Mouse (Mus musculus): ENCODE measurements around the gene Zmpste24. TPM values are rescaled to one million over a fixed set of nuclear protein-coding genes. Genes with fewer than 3 reads are reported as not detected.
"Not testable (repeated sequence)": the region's sequence is repeated elsewhere in the genome, so short reads cannot be mapped to it uniquely, and the experiment has no call there.

Zmpste24 gene
- polyA plus RNA-seq, 1 experiment from 2014 or later: 24.3 TPM

DNA sequence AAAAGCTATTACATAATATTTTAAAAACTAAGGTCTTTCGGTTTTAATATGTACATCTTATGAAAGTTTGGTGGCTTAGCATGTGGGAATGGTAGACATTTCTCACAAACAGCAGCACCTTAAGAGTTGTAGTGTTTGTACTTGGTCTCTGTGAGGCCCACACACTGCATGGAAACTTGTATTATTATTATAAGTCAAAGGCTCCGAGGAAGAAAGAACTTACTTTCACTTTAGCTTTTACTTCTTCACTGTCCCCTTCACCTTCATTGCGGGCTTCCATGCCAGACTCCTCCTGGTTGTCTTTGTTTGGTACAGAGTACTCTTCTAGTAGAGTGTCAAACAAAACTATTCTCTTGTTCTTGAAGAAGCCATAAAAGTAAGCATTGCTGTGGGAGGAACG, 23.8 kb downstream of the Zmpste24 start:
- no peak for ATAC-seq (ENCODE audit: low FRiP score)
- Histone ChIP-seq H3K27me3 (ENCODE audit: control insufficient read depth, insufficient read depth, low read length) (no peaks in the 10 kb centered on the region), H3K9me3 (ENCODE audit: control insufficient read depth, low read length) (no peaks in the 10 kb centered on the region), H3K36me3 (ENCODE audit: control insufficient read depth, insufficient read depth, low read length) (0 out of 2 replicates have a peak, but pooled peaks cover 3% of the 10 kb centered on the region), H3K4me2 (replicated peaks; ENCODE audit: low read depth, low read length) (no peak overlapping the region), H3K27ac (ENCODE audit: low read depth, low read length) (no peak overlapping the region), H3K4me3 (ENCODE audit: low read depth, low read length) (no peak overlapping the region), H3K9ac (ENCODE audit: low read depth, low read length) (no peak overlapping the region), H3K4me1 (replicated peaks; ENCODE audit: control insufficient read depth, insufficient read depth, low read length) (no peaks in the 10 kb centered on the region)
- WGBS: 87% methylated on average over 4 of the region's 4 CpGs
- no peak for DNase-seq (ENCODE audit: low spot score)

DNA sequence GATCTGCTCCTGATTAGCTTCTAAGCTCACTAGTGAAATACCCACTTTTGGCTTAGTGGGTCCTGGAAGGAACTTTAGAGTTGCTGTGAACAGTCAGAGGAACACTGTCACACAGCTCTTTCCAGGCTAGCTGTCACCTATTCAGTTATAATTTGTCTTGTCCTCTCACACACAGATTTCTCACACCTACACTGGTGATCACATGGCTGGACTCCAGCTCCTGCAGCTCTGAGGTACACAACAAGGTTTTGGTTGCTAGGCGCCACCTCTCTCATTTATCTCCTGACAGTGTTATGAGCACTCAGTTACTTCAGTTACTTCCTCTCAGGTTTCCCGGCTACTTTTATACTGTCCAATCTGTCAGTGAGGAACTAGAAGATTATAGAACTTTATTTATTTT, 32.7 kb downstream of the Zmpste24 start:
- 96% methylated on average over 2 of the region's 2 CpGs for WGBS
- DNase-seq (ENCODE audit: low spot score) (no peak), ATAC-seq (ENCODE audit: low FRiP score) (no peak)

GRCm38 (mm10) chr4:121059218-121059617, 38.8 kb downstream of the Zmpste24 start:
- 92% methylated on average over 10 of the region's 10 CpGs for WGBS
- not testable (repeated sequence) for H3K4me2 ChIP-seq (replicated peaks; ENCODE audit: low read depth, low read length); H3K36me3 ChIP-seq (ENCODE audit: control insufficient read depth, insufficient read depth, low read length); DNase-seq (ENCODE audit: low spot score); ATAC-seq (ENCODE audit: low FRiP score); H3K9me3 ChIP-seq (ENCODE audit: control insufficient read depth, low read length); H3K27ac ChIP-seq (ENCODE audit: low read depth, low read length); H3K4me1 ChIP-seq (replicated peaks; ENCODE audit: control insufficient read depth, insufficient read depth, low read length); H3K4me3 ChIP-seq (ENCODE audit: low read depth, low read length); H3K9ac ChIP-seq (ENCODE audit: low read depth, low read length); H3K27me3 ChIP-seq (ENCODE audit: control insufficient read depth, insufficient read depth, low read length)

More for the DNA sequence above, 32.7 kb downstream of the Zmpste24 start:
- H3K36me3 ChIP-seq (ENCODE audit: control insufficient read depth, insufficient read depth, low read length): no peaks in the 10 kb centered on the region
- no peak overlapping the region for H3K27ac ChIP-seq (ENCODE audit: low read depth, low read length)
- H3K9ac ChIP-seq (ENCODE audit: low read depth, low read length): no peak overlapping the region
- no peak overlapping the region for H3K4me3 ChIP-seq (ENCODE audit: low read depth, low read length)
- H3K27me3 ChIP-seq (ENCODE audit: control insufficient read depth, insufficient read depth, low read length): no peaks in the 10 kb centered on the region
- H3K4me2 ChIP-seq (replicated peaks; ENCODE audit: low read depth, low read length): no peak overlapping the region
- no peaks in the 10 kb centered on the region for H3K4me1 ChIP-seq (replicated peaks; ENCODE audit: control insufficient read depth, insufficient read depth, low read length)
- H3K9me3 ChIP-seq (ENCODE audit: control insufficient read depth, low read length): no peaks in the 10 kb centered on the region

GRCm38 (mm10) chr4:121057032-121057431, 41.0 kb downstream of the Zmpste24 start:
- 74% methylated on average over 2 of the region's 2 CpGs for WGBS
- H3K36me3 ChIP-seq (ENCODE audit: control insufficient read depth, insufficient read depth, low read length): no peaks in the 10 kb centered on the region
- no peak overlapping the region for H3K27ac ChIP-seq (ENCODE audit: low read depth, low read length)
- H3K9me3 ChIP-seq (ENCODE audit: control insufficient read depth, low read length): no peaks in the 10 kb centered on the region
- no peak overlapping the region for H3K4me3 ChIP-seq (ENCODE audit: low read depth, low read length)
- H3K9ac ChIP-seq (ENCODE audit: low read depth, low read length): no peak overlapping the region
- ATAC-seq (ENCODE audit: low FRiP score): no peak
- no peak for DNase-seq (ENCODE audit: low spot score)
- no peak overlapping the region for H3K4me2 ChIP-seq (replicated peaks; ENCODE audit: low read depth, low read length)
- no peaks in the 10 kb centered on the region for H3K27me3 ChIP-seq (ENCODE audit: control insufficient read depth, insufficient read depth, low read length)
- no peaks in the 10 kb centered on the region for H3K4me1 ChIP-seq (replicated peaks; ENCODE audit: control insufficient read depth, insufficient read depth, low read length)

- Histone ChIP-seq H3K27me3 (ENCODE audit: control insufficient read depth, insufficient read depth, low read length) (no peaks in the 10 kb centered on the region), H3K4me3 (ENCODE audit: low read depth, low read length) (no peak overlapping the region), H3K4me2 (replicated peaks; ENCODE audit: low read depth, low read length) (no peak overlapping the region), H3K9ac (ENCODE audit: low read depth, low read length) (no peak overlapping the region), H3K4me1 (replicated peaks; ENCODE audit: control insufficient read depth, insufficient read depth, low read length) (no peaks in the 10 kb centered on the region), H3K36me3 (ENCODE audit: control insufficient read depth, insufficient read depth, low read length) (no peaks in the 10 kb centered on the region), H3K9me3 (ENCODE audit: control insufficient read depth, low read length) (no peaks in the 10 kb centered on the region), H3K27ac (ENCODE audit: low read depth, low read length) (no peak overlapping the region)
- no peak for ATAC-seq (ENCODE audit: low FRiP score)
- peak; percentile 34 for DNase-seq (ENCODE audit: low spot score)
- 46% methylated on average over 3 of the region's 3 CpGs for WGBS
These were observed 41.7 kb downstream of the Zmpste24 start for GRCm38 (mm10) chr4:121056342-121056741.

DNA sequence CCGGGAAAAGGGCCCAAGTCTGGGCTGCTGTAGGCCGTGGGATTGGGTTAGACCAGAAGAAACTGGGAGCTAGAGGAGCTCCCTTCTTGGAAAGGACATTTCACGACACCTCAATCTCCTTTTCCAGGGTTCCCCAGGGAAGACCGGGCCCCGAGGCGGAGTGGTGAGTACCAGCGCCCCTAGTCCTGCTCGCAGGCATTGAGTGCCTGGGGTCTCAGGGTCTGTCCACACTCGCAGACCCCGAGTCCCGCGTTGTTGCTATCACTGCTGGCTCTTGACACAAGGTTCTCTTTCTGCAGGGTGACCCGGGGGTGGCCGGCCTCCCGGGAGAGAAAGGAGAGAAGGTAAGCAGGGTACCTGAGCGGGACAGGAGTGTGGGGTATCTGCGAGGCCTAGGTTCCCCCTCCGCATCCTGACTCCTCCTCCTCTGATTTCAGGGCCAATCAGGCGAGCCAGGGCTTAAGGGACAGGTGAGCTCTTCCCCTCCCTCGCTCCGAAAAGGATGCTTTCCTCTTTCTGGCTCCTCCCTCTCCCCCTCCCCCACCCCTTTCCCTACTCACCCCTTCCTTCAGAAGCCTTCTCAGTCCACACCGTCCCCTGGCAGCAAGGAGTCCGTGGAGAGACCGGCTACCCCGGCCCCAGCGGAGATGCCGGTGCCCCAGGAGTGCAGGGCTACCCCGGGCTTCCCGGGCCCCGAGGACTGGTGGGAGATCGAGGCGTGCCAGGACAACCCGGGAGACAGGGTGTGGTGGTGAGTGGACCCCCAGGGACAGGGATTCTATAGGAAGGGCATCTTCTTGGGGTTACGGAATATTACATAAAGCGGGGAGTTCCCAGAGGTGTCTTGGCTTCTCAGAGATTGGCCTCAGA, 45.4 kb downstream of the Zmpste24 start:
- no peak overlapping the region for H3K4me3 ChIP-seq (ENCODE audit: low read depth, low read length)
- no peak overlapping the region for H3K9ac ChIP-seq (ENCODE audit: low read depth, low read length)
- H3K36me3 ChIP-seq (ENCODE audit: control insufficient read depth, insufficient read depth, low read length): no peaks in the 10 kb centered on the region
- no peaks in the 10 kb centered on the region for H3K9me3 ChIP-seq (ENCODE audit: control insufficient read depth, low read length)
- H3K27ac ChIP-seq (ENCODE audit: low read depth, low read length): no peak overlapping the region
- H3K27me3 ChIP-seq (ENCODE audit: control insufficient read depth, insufficient read depth, low read length): no peaks in the 10 kb centered on the region
- H3K4me2 ChIP-seq (replicated peaks; ENCODE audit: low read depth, low read length): peak overlapping the region; percentile 8; the same call in 1 of the 2 replicates
- DNase-seq (ENCODE audit: low spot score) (peak; percentile 24), ATAC-seq (ENCODE audit: low FRiP score) (peak; percentile 45; the same call in 1 of the 2 replicates)
- WGBS: 11% methylated on average over 33 of the region's 35 CpGs
- H3K4me1 ChIP-seq (replicated peaks; ENCODE audit: control insufficient read depth, insufficient read depth, low read length): no peaks in the 10 kb centered on the region

GRCm38 (mm10) chr4:121051863-121052262, 46.2 kb downstream of the Zmpste24 start:
- no peak overlapping the region for H3K4me2 ChIP-seq (replicated peaks; ENCODE audit: low read depth, low read length)
- no peaks in the 10 kb centered on the region for H3K4me1 ChIP-seq (replicated peaks; ENCODE audit: control insufficient read depth, insufficient read depth, low read length)
- H3K36me3 ChIP-seq (ENCODE audit: control insufficient read depth, insufficient read depth, low read length): no peaks in the 10 kb centered on the region
- WGBS: 19% methylated on average over 4 of the region's 4 CpGs
- no peak overlapping the region for H3K27ac ChIP-seq (ENCODE audit: low read depth, low read length)
- no peak overlapping the region for H3K9ac ChIP-seq (ENCODE audit: low read depth, low read length)
- H3K4me3 ChIP-seq (ENCODE audit: low read depth, low read length): no peak overlapping the region
- DNase-seq (ENCODE audit: low spot score): peak; percentile 35
- H3K9me3 ChIP-seq (ENCODE audit: control insufficient read depth, low read length): no peaks in the 10 kb centered on the region
- no peaks in the 10 kb centered on the region for H3K27me3 ChIP-seq (ENCODE audit: control insufficient read depth, insufficient read depth, low read length)
- peak; percentile 32 for ATAC-seq (ENCODE audit: low FRiP score)

GRCm38 (mm10) chr4:121042946-121043345, 55.1 kb downstream of the Zmpste24 start:
- Histone ChIP-seq H3K4me2 (replicated peaks; ENCODE audit: low read depth, low read length) (no peak overlapping the region), H3K36me3 (ENCODE audit: control insufficient read depth, insufficient read depth, low read length) (no peaks in the 10 kb centered on the region), H3K27me3 (ENCODE audit: control insufficient read depth, insufficient read depth, low read length) (peaks cover 9% of the 10 kb centered on the region; the same call in 1 of the 2 replicates), H3K4me1 (replicated peaks; ENCODE audit: control insufficient read depth, insufficient read depth, low read length) (peaks cover 5% of the 10 kb centered on the region; the same call in 1 of the 2 replicates), H3K9ac (ENCODE audit: low read depth, low read length) (no peak overlapping the region), H3K9me3 (ENCODE audit: control insufficient read depth, low read length) (no peaks in the 10 kb centered on the region), H3K27ac (ENCODE audit: low read depth, low read length) (no peak overlapping the region), H3K4me3 (ENCODE audit: low read depth, low read length) (no peak overlapping the region)
- WGBS: 72% methylated on average over 3 of the region's 3 CpGs
- ATAC-seq (ENCODE audit: low FRiP score) (no peak), DNase-seq (ENCODE audit: low spot score) (no peak)

DNA sequence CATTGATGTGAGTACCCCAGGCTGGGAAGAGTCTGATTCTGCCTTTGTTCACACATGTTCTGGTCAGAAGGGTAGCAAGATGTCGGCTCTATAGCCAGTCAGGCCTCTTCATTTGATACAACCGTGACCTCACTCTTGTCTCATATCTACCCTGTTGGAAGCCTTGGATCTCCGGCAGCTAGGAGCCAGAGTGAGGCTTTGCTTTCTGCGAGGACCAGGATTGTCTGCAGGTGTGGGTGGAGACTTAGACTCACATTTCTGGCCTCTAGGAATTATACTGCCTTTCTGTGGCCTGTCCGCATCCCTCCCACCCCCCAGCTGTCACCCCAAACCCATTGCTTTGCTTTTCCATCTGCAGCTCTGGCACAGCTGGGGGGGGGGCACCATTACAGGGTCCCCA, 55.6 kb downstream of the Zmpste24 start:
- DNase-seq (ENCODE audit: low spot score) (no peak), ATAC-seq (ENCODE audit: low FRiP score) (no peak)
- no peak overlapping the region for H3K4me3 ChIP-seq (ENCODE audit: low read depth, low read length)
- peaks cover 5% of the 10 kb centered on the region; the same call in 1 of the 2 replicates for H3K4me1 ChIP-seq (replicated peaks; ENCODE audit: control insufficient read depth, insufficient read depth, low read length)
- WGBS: 57% methylated on average over 5 of the region's 5 CpGs
- H3K27me3 ChIP-seq (ENCODE audit: control insufficient read depth, insufficient read depth, low read length): peaks cover 9% of the 10 kb centered on the region; the same call in 1 of the 2 replicates
- no peak overlapping the region for H3K9ac ChIP-seq (ENCODE audit: low read depth, low read length)
- H3K36me3 ChIP-seq (ENCODE audit: control insufficient read depth, insufficient read depth, low read length): no peaks in the 10 kb centered on the region
- no peaks in the 10 kb centered on the region for H3K9me3 ChIP-seq (ENCODE audit: control insufficient read depth, low read length)
- no peak overlapping the region for H3K27ac ChIP-seq (ENCODE audit: low read depth, low read length)
- no peak overlapping the region for H3K4me2 ChIP-seq (replicated peaks; ENCODE audit: low read depth, low read length)

Measured in hindbrain, embryonic 11.5 days (tissue).